9 mouse cellular contexts compared by ENCODE assay signal in the genomic region with DNA sequence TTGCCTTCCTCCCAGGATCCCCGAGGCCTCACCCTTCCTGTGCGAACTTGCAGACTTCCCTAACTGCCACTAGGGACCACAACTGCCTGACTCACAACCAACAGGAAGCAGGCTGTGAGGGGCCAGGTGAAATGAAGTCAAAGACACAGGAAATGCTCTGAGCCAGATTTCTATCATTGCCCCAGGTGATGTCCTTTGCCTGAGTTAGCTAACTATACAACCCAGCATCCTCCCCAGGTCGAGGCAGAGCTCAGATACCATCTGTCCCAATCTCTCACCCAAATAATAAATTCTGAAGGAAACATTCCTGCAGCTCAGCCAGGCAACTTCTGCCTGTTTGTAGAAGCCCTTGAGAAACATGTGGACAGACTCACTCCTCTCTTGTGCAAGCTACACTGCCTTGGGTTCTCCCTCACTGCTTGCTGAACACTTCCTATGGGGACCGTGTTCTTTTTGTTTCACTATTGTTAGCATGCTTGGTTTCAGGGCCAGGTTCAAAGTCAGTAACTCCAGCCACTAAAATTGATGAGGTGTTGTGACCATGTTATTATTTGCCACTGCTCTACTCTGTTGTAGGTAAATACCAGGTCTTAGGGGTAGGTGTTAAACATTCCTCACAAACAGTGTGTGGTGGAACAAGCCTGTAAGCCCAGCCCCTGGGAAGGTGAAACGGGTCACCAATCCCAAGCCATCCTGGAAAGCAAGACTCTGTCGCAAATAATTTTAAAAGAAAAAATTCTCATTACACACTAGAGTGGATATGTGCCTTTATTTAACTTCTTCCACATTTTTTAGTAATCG.
DNase-seq lines count a peak whose midpoint lies in the region; ATAC-seq lines count a peak whose summit lies in the region.
"Had no signal": no experiment of that assay in that cellular context is flagged by ENCODE, and none has a peak within 500 bp of the region (broad histone marks: within the 10 kb centered on the region; RNA-seq: fewer than 3 reads in every experiment).

No protein-coding gene starts in this region.

- WGBS in liver, embryonic 11.5 days, result 46% methylated on average over 7 of the region's 7 CpGs
- WGBS in hindbrain, embryonic 11.5 days, result 72% methylated on average over 7 of the region's 7 CpGs
- WGBS in forebrain, embryonic 14.5 days, result 77% methylated on average over 7 of the region's 7 CpGs

- H3K9me3 ChIP-seq in liver, embryonic 11.5 days (ENCODE audit: control insufficient read depth, low read length), result no peaks in the 10 kb centered on the region
- H3K9me3 ChIP-seq in hindbrain, embryonic 11.5 days (ENCODE audit: control insufficient read depth, low read length), result no peaks in the 10 kb centered on the region
- no peaks in the 10 kb centered on the region for H3K9me3 ChIP-seq in forebrain, embryonic 14.5 days (replicated peaks; ENCODE audit: control insufficient read depth, low read length)
- H3K9me3 ChIP-seq: liver, embryonic 13.5 days had no signal

- H3K36me3 ChIP-seq in liver, embryonic 11.5 days (ENCODE audit: control insufficient read depth, insufficient read depth, low read length), result no peaks in the 10 kb centered on the region
- no peaks in the 10 kb centered on the region for H3K36me3 ChIP-seq in hindbrain, embryonic 11.5 days (ENCODE audit: control insufficient read depth, insufficient read depth, low read length)
- no peaks in the 10 kb centered on the region for H3K36me3 ChIP-seq in forebrain, embryonic 14.5 days (ENCODE audit: control insufficient read depth, insufficient read depth, low read length)
- H3K36me3 ChIP-seq: liver, embryonic 13.5 days had no signal

- H3K4me1 ChIP-seq in liver, embryonic 11.5 days (replicated peaks; ENCODE audit: control insufficient read depth, insufficient read depth, low read length), result no peaks in the 10 kb centered on the region
- H3K4me1 ChIP-seq in hindbrain, embryonic 11.5 days (replicated peaks; ENCODE audit: control insufficient read depth, insufficient read depth, low read length), result no peaks in the 10 kb centered on the region
- H3K4me1 ChIP-seq in forebrain, embryonic 14.5 days (ENCODE audit: control insufficient read depth, insufficient read depth, low read length), result no peaks in the 10 kb centered on the region

- H3K27ac ChIP-seq in liver, embryonic 11.5 days (ENCODE audit: low read depth, low read length), result no peak overlapping the region
- no peak overlapping the region for H3K27ac ChIP-seq in hindbrain, embryonic 11.5 days (ENCODE audit: low read depth, low read length)
- no peak overlapping the region for H3K27ac ChIP-seq in forebrain, embryonic 14.5 days (ENCODE audit: low read depth, low read length)
- H3K27ac ChIP-seq: liver, embryonic 13.5 days had no signal

- peak; percentile 26 for DNase-seq in liver
- DNase-seq in liver, embryonic 11.5 days (ENCODE audit: low spot score), result no peak
- peak; percentile 46 to 62 for DNase-seq in kidney, postnatal 4 days
- DNase-seq in hindbrain, embryonic 11.5 days (ENCODE audit: low spot score), result no peak
- DNase-seq in forebrain, embryonic 14.5 days (ENCODE audit: low spot score), result no peak
- DNase-seq: liver, embryonic 13.5 days had no signal

- no peaks in the 10 kb centered on the region for H3K27me3 ChIP-seq in liver, embryonic 11.5 days (replicated peaks; ENCODE audit: control insufficient read depth, insufficient read depth, low read length)
- no peaks in the 10 kb centered on the region for H3K27me3 ChIP-seq in hindbrain, embryonic 11.5 days (ENCODE audit: control insufficient read depth, insufficient read depth, low read length)
- no peaks in the 10 kb centered on the region for H3K27me3 ChIP-seq in forebrain, embryonic 14.5 days (replicated peaks; ENCODE audit: control insufficient read depth, insufficient read depth, low read length)
- H3K27me3 ChIP-seq: liver, embryonic 13.5 days had no signal

- ATAC-seq in liver, embryonic 11.5 days (replicated peaks; ENCODE audit: low FRiP score), result no peak
- peak; percentile 60 for ATAC-seq in granulocyte monocyte progenitor cell, adult 5-6 weeks (replicated peaks; ENCODE audit: poor library complexity, severe bottlenecking)
- peak; percentile 52 for ATAC-seq in monocyte, adult 5-6 weeks (replicated peaks; ENCODE audit: insufficient number of reproducible peaks, low FRiP score, low TSS enrichment, poor library complexity, severe bottlenecking)
- ATAC-seq in frontal cortex, adult (ENCODE audit: low TSS enrichment), result no peak
- ATAC-seq in hindbrain, embryonic 11.5 days (ENCODE audit: low FRiP score), result no peak
- ATAC-seq in forebrain, embryonic 14.5 days, result no peak

- no peak overlapping the region for H3K9ac ChIP-seq in liver, embryonic 11.5 days (ENCODE audit: low read depth, low read length)
- no peak overlapping the region for H3K9ac ChIP-seq in hindbrain, embryonic 11.5 days (ENCODE audit: low read depth, low read length)
- H3K9ac ChIP-seq in forebrain, embryonic 14.5 days (ENCODE audit: low read length), result no peak overlapping the region
- H3K9ac ChIP-seq: liver, embryonic 13.5 days had no signal

- H3K4me2 ChIP-seq in liver, embryonic 11.5 days, result no peak overlapping the region
- H3K4me2 ChIP-seq in hindbrain, embryonic 11.5 days (replicated peaks; ENCODE audit: low read depth, low read length), result no peak overlapping the region
- no peak overlapping the region for H3K4me2 ChIP-seq in forebrain, embryonic 14.5 days (ENCODE audit: low read length)
- H3K4me2 ChIP-seq: liver, embryonic 13.5 days had no signal

- H3K4me3 ChIP-seq in liver, embryonic 11.5 days (ENCODE audit: low read depth, low read length), result no peak overlapping the region
- no peak overlapping the region for H3K4me3 ChIP-seq in hindbrain, embryonic 11.5 days (ENCODE audit: low read depth, low read length)
- no peak overlapping the region for H3K4me3 ChIP-seq in forebrain, embryonic 14.5 days (ENCODE audit: low read depth, low read length)
- H3K4me3 ChIP-seq: liver, embryonic 13.5 days had no signal

Comparison
In these comparisons a context has a peak if more than half of its experiments do, and no peak if none do; other contexts are left out.
1. DNase-seq: peak in liver (single experiment) and kidney, postnatal 4 days (2 of 2); none in liver, embryonic 11.5 days (single experiment), hindbrain, embryonic 11.5 days (single experiment) and forebrain, embryonic 14.5 days (single experiment).
2. ATAC-seq: peak in granulocyte monocyte progenitor cell, adult 5-6 weeks (single experiment) and monocyte, adult 5-6 weeks (single experiment); none in liver, embryonic 11.5 days (single experiment), frontal cortex, adult (single experiment), hindbrain, embryonic 11.5 days (single experiment) and forebrain, embryonic 14.5 days (single experiment).